Mouse (Mus musculus) heart, postnatal 0 days (tissue): ENCODE data around the gene Slc4a1.

Experiments used
- CTCF ChIP-seq: IDR thresholded peaks from 2 replicates; pipeline ENCODE4 v1.5.1; 2016; ENCODE audit warnings: antibody characterized with exemption, control low read depth, low read depth
- EP300 ChIP-seq: IDR thresholded peaks from 2 replicates; pipeline ENCODE4 v1.6.1; 2016; ENCODE audit warnings: antibody characterized with exemption, low read depth

- TF ChIP-seq CTCF (no peak), EP300 (no peak)
These were observed 7.6 kb upstream of the Slc4a1 start for GRCm38 (mm10) chr11:102373646-102374045.
